Mouse (Mus musculus) testis, postnatal 14 days (tissue): ENCODE data around the gene Pard3.
"Not testable (repeated sequence)": the region's sequence is repeated elsewhere in the genome, so short reads cannot be mapped to it uniquely, and the experiment has no call there.

Source experiments
- DNase-seq: peaks from one replicate; pipeline ENCODE4 v3.0.0; 2021; ENCODE audit warnings: low spot score

Gene Pard3

GRCm38 (mm10) chr8:127139154-127139553, 75.5 kb downstream of the Pard3 start:
- DNase-seq, result peak; percentile 42

GRCm38 (mm10) chr8:127140945-127141344, 77.3 kb downstream of the Pard3 start:
- DNase-seq, result no peak

- no peak for DNase-seq
Observed at GRCm38 (mm10) chr8:127143641-127144040, 79.9 kb downstream of the Pard3 start.

GRCm38 (mm10) chr8:127144562-127144961, 80.9 kb downstream of the Pard3 start:
- no peak for DNase-seq

- no peak for DNase-seq
Observed at GRCm38 (mm10) chr8:127145135-127145534, 81.4 kb downstream of the Pard3 start.

GRCm38 (mm10) chr8:127146055-127146454, 82.4 kb downstream of the Pard3 start:
- no peak for DNase-seq

GRCm38 (mm10) chr8:127148821-127149220, 85.1 kb downstream of the Pard3 start:
- no peak for DNase-seq

- DNase-seq, result no peak
Observed at GRCm38 (mm10) chr8:127150645-127151044, 87.0 kb downstream of the Pard3 start.

- DNase-seq, result no peak
Observed at GRCm38 (mm10) chr8:127151706-127152105, 88.0 kb downstream of the Pard3 start.

GRCm38 (mm10) chr8:127157087-127157486, 93.4 kb downstream of the Pard3 start:
- peak; percentile 62 for DNase-seq

GRCm38 (mm10) chr8:127159421-127159966, 95.8 kb downstream of the Pard3 start:
- no peak for DNase-seq

GRCm38 (mm10) chr8:127161854-127162253, 98.2 kb downstream of the Pard3 start:
- DNase-seq, result no peak

GRCm38 (mm10) chr8:127162821-127163220, 99.1 kb downstream of the Pard3 start:
- DNase-seq, result no peak

- no peak for DNase-seq
Observed at GRCm38 (mm10) chr8:127164326-127165280, 100.9 kb downstream of the Pard3 start.

- DNase-seq, result no peak
Observed at GRCm38 (mm10) chr8:127168496-127168895, 104.8 kb downstream of the Pard3 start.

GRCm38 (mm10) chr8:127169361-127169760, 105.7 kb downstream of the Pard3 start:
- no peak for DNase-seq

GRCm38 (mm10) chr8:127170372-127170771, 106.7 kb downstream of the Pard3 start:
- not testable (repeated sequence) for DNase-seq

- DNase-seq, result no peak
Observed at GRCm38 (mm10) chr8:127170930-127171329, 107.2 kb downstream of the Pard3 start.

GRCm38 (mm10) chr8:127173483-127173882, 109.8 kb downstream of the Pard3 start:
- DNase-seq, result no peak

- DNase-seq, result no peak
Observed at GRCm38 (mm10) chr8:127174411-127174810, 110.7 kb downstream of the Pard3 start.

- no peak for DNase-seq
Observed at GRCm38 (mm10) chr8:127175160-127175836, 111.6 kb downstream of the Pard3 start.

- DNase-seq, result no peak
Observed at GRCm38 (mm10) chr8:127178634-127179033, 114.9 kb downstream of the Pard3 start.

GRCm38 (mm10) chr8:127181246-127181645, 117.6 kb downstream of the Pard3 start:
- no peak for DNase-seq
